28 mouse cellular contexts compared by ENCODE assay signal in the genomic region with DNA sequence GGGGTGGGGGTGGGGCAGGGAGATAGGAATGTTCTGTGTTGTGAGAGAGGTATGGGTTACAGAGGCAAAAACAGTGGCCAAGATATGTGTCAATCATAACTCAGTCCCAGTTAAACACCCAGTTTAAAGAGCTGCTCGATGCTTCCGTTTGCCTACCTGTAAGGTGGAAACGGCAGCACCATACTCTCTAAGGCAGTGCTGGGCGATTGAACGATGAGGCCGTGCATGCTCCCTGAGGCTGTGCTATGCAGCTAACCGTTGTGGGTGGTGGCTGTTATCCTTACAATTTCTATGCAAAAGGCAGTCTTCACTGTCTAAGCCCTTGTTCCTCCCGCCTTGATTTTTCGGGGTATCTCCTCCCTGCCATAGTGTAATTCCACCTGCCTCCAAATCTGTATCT. TPM values are rescaled to one million over a fixed set of nuclear protein-coding genes. Genes with fewer than 3 reads are reported as not detected.
DNase-seq lines count a peak whose midpoint lies in the region; ATAC-seq and TF ChIP-seq lines count a peak whose summit lies in the region.
"Had no signal": no experiment of that assay in that cellular context is flagged by ENCODE, and none has a peak within 500 bp of the region (broad histone marks: within the 10 kb centered on the region; RNA-seq: fewer than 3 reads in every experiment).

No protein-coding gene starts in this region.

- TF ChIP-seq POLR2A in heart, adult 2 months (IDR thresholded peaks at IDR 0.05; ENCODE audit: insufficient read depth, low read depth, low read length): no peak

- TF ChIP-seq CTCF in heart, adult 2 months (IDR thresholded peaks at IDR 0.05): no peak
- no peak for TF ChIP-seq CTCF in liver, postnatal 0 days (IDR thresholded peaks at IDR 0.05; ENCODE audit: low read depth)

- TF ChIP-seq EP300 in heart, adult 2 months (IDR thresholded peaks at IDR 0.05; ENCODE audit: insufficient read depth, low read depth, low read length): no peak
- TF ChIP-seq EP300 in liver, postnatal 0 days (IDR thresholded peaks at IDR 0.05; ENCODE audit: low read depth): no peak

- WGBS in heart, adult 2 months: 94% methylated on average over 9 of the region's 9 CpGs
- 78% methylated on average over 9 of the region's 9 CpGs for WGBS in liver, embryonic 15.5 days (ENCODE audit: insufficient replicate concordance)
- 94% methylated on average over 9 of the region's 9 CpGs for WGBS in liver, embryonic 11.5 days
- WGBS in liver, postnatal 0 days (ENCODE audit: insufficient replicate concordance): 85% methylated on average over 9 of the region's 9 CpGs

- no peaks in the 10 kb centered on the region for H3K27me3 ChIP-seq in heart, adult 2 months (ENCODE audit: control insufficient read depth, insufficient read depth, low read length)
- 0 out of 2 replicates have a peak, but pooled peaks cover 16% of the 10 kb centered on the region for H3K27me3 ChIP-seq in liver, embryonic 15.5 days
- no peaks in the 10 kb centered on the region for H3K27me3 ChIP-seq in liver, embryonic 11.5 days (replicated peaks; ENCODE audit: control insufficient read depth, insufficient read depth, low read length)
- no peaks in the 10 kb centered on the region for H3K27me3 ChIP-seq in liver, postnatal 0 days (ENCODE audit: insufficient read depth, low read length)
- H3K27me3 ChIP-seq: embryonic facial prominence, embryonic 13.5 days; embryonic facial prominence, embryonic 15.5 days; forebrain, embryonic 12.5 days had no signal

- H3K36me3 ChIP-seq in heart, adult 2 months (ENCODE audit: control insufficient read depth, insufficient read depth, low read length): no peaks in the 10 kb centered on the region
- H3K36me3 ChIP-seq in liver, embryonic 15.5 days (replicated peaks): no peaks in the 10 kb centered on the region
- no peaks in the 10 kb centered on the region for H3K36me3 ChIP-seq in liver, embryonic 11.5 days (ENCODE audit: control insufficient read depth, insufficient read depth, low read length)
- no peaks in the 10 kb centered on the region for H3K36me3 ChIP-seq in liver, postnatal 0 days (replicated peaks; ENCODE audit: insufficient read depth, low read length)
- H3K36me3 ChIP-seq: embryonic facial prominence, embryonic 13.5 days; embryonic facial prominence, embryonic 15.5 days; forebrain, embryonic 10.5 days; forebrain, embryonic 12.5 days had no signal

- no peak overlapping the region for H3K9ac ChIP-seq in heart, adult 2 months (ENCODE audit: low read depth, low read length)
- H3K9ac ChIP-seq in liver, embryonic 15.5 days: no peak overlapping the region
- no peak overlapping the region for H3K9ac ChIP-seq in liver, embryonic 11.5 days (ENCODE audit: low read depth, low read length)
- H3K9ac ChIP-seq in liver, postnatal 0 days (replicated peaks): peak overlapping the region; percentile 9
- H3K9ac ChIP-seq: embryonic facial prominence, embryonic 13.5 days; embryonic facial prominence, embryonic 15.5 days; forebrain, embryonic 12.5 days had no signal

- H3K4me1 ChIP-seq in heart, adult 2 months (ENCODE audit: control insufficient read depth, insufficient read depth, low read length): peaks cover 12% of the 10 kb centered on the region
- peaks cover 40% of the 10 kb centered on the region for H3K4me1 ChIP-seq in liver, embryonic 15.5 days (replicated peaks)
- H3K4me1 ChIP-seq in liver, embryonic 11.5 days (replicated peaks; ENCODE audit: control insufficient read depth, insufficient read depth, low read length): peaks cover 12% of the 10 kb centered on the region
- peaks cover 32% of the 10 kb centered on the region for H3K4me1 ChIP-seq in liver, postnatal 0 days (ENCODE audit: insufficient read depth)
- H3K4me1 ChIP-seq: embryonic facial prominence, embryonic 15.5 days; forebrain, embryonic 10.5 days; forebrain, embryonic 12.5 days had no signal

- intact Hi-C loops in heart, adult 2 months (cut with DNase I): no loop called here

- H3K79me2 ChIP-seq in heart, adult 2 months (replicated peaks; ENCODE audit: control insufficient read depth, insufficient read depth, low read length): no peaks in the 10 kb centered on the region

- DNase-seq in heart, adult 11 months: peak; percentile 82
- DNase-seq in heart, adult 2 months: no peak
- no peak for DNase-seq in liver, embryonic 11.5 days (ENCODE audit: low spot score)
- DNase-seq in liver, postnatal 0 days: no peak
- DNase-seq in liver (no peak), A20 (ENCODE audit: low read depth, low spot score) (peak; percentile 80)
- DNase-seq in thymus, postnatal 14 days: no peak
- DNase-seq: adrenal gland, adult 2 months; adrenal gland, postnatal 10 days; adrenal gland, postnatal 25 days; cerebellum, adult 11 months; cerebellum, adult 18-20 months; cerebellum, adult 8-10 months; cerebellum, adult 9-11 months; cerebellum, postnatal 14 days; cerebellum, postnatal 36 days; embryo, embryonic 11 days had no signal

- no peak overlapping the region for H3K27ac ChIP-seq in heart, adult 2 months
- no peak overlapping the region for H3K27ac ChIP-seq in liver, embryonic 15.5 days (replicated peaks)
- no peak overlapping the region for H3K27ac ChIP-seq in liver, embryonic 11.5 days (ENCODE audit: low read depth, low read length)
- peak overlapping the region; percentile 96 for H3K27ac ChIP-seq in liver, postnatal 0 days (ENCODE audit: low read depth)
- H3K27ac ChIP-seq: embryonic facial prominence, embryonic 13.5 days; embryonic facial prominence, embryonic 15.5 days; forebrain, embryonic 10.5 days; forebrain, embryonic 12.5 days had no signal

- H3K4me3 ChIP-seq in heart, adult 2 months: no peak overlapping the region
- no peak overlapping the region for H3K4me3 ChIP-seq in liver, embryonic 15.5 days (replicated peaks)
- H3K4me3 ChIP-seq in liver, embryonic 11.5 days (ENCODE audit: low read depth, low read length): no peak overlapping the region
- peak overlapping the region; percentile 19 for H3K4me3 ChIP-seq in liver, postnatal 0 days (ENCODE audit: low read depth, low read length)
- H3K4me3 ChIP-seq: embryonic facial prominence, embryonic 13.5 days; embryonic facial prominence, embryonic 15.5 days; erythroblast, embryonic 14.5 days; forebrain, embryonic 10.5 days; forebrain, embryonic 12.5 days had no signal

- H3K4me2 ChIP-seq in liver, embryonic 15.5 days: peak overlapping the region; percentile 11; the same call in 1 of the 2 replicates
- no peak overlapping the region for H3K4me2 ChIP-seq in liver, embryonic 11.5 days
- H3K4me2 ChIP-seq in liver, postnatal 0 days (ENCODE audit: low read depth, low read length): peak overlapping the region; percentile 55
- H3K4me2 ChIP-seq: embryonic facial prominence, embryonic 13.5 days; embryonic facial prominence, embryonic 15.5 days; forebrain, embryonic 12.5 days had no signal

- no peaks in the 10 kb centered on the region for H3K9me3 ChIP-seq in liver, embryonic 15.5 days (replicated peaks)
- no peaks in the 10 kb centered on the region for H3K9me3 ChIP-seq in liver, embryonic 11.5 days (ENCODE audit: control insufficient read depth, low read length)
- no peaks in the 10 kb centered on the region for H3K9me3 ChIP-seq in liver, postnatal 0 days (ENCODE audit: low read length)
- H3K9me3 ChIP-seq: embryonic facial prominence, embryonic 13.5 days; embryonic facial prominence, embryonic 15.5 days; forebrain, embryonic 10.5 days; forebrain, embryonic 12.5 days had no signal

- ATAC-seq in liver, embryonic 15.5 days (ENCODE audit: insufficient read depth): no peak
- ATAC-seq in liver, embryonic 11.5 days (replicated peaks; ENCODE audit: low FRiP score): no peak
- no peak for ATAC-seq in liver, postnatal 0 days
- ATAC-seq: forebrain, embryonic 14.5 days had no signal

RNA-seq across cellular contexts. Expression of a gene that starts 6.6 kb away (rescaled TPM):
- 100 to 1,000 TPM; 216 to 349 TPM for total RNA-seq in heart, adult 2 months (2021)
- 272 and 285 TPM in 2 replicates for polyA plus RNA-seq in heart, adult 2 months (2012; rRNA removed)
- 139 and 161 TPM in 2 replicates for polyA plus RNA-seq in liver, embryonic 15.5 days (2015; fragmentation: Nextera tagmentation; extraction: Ambion mirVana)
- 110 and 115 TPM in 2 replicates for polyA plus RNA-seq in liver, embryonic 11.5 days (2014; fragmentation: Nextera tagmentation; extraction: Ambion mirVana)
- 250 and 269 TPM in 2 replicates for polyA plus RNA-seq in liver, postnatal 0 days (2015; fragmentation: Nextera tagmentation; extraction: Ambion mirVana)

RNA-seq across cellular contexts. Expression of a gene that starts 50.7 kb away (rescaled TPM):
- under 1 TPM; 0.16 to 0.39 TPM for total RNA-seq in heart, adult 2 months (2021)
- 0.20 and 0.39 TPM in 2 replicates for polyA plus RNA-seq in heart, adult 2 months (2012; rRNA removed)
- 0.15 and 0.37 TPM in 2 replicates for polyA plus RNA-seq in liver, embryonic 15.5 days (2015; fragmentation: Nextera tagmentation; extraction: Ambion mirVana)
- not detected in 2 replicates for polyA plus RNA-seq in liver, embryonic 11.5 days (2014; fragmentation: Nextera tagmentation; extraction: Ambion mirVana)
- polyA plus RNA-seq in liver, postnatal 0 days (2015; fragmentation: Nextera tagmentation; extraction: Ambion mirVana): 0.99 and 1.4 TPM in 2 replicates
- total RNA-seq: common myeloid progenitor, adult 5-6 weeks; MEL had no signal
- polyA plus RNA-seq: adrenal gland, adult 2 months; C2C12; embryonic facial prominence, embryonic 11.5 days; erythroblast, embryonic 14.5 days; forebrain, embryonic 10.5 days; forebrain, embryonic 12.5 days; forebrain, embryonic 14.5 days had no signal

RNA-seq across cellular contexts. Expression of a gene that starts 54.5 kb away (rescaled TPM):
- 1 to 10 TPM; 2.3 to 3.7 TPM for total RNA-seq in heart, adult 2 months (2021)
- 3.7 and 4.9 TPM in 2 replicates for polyA plus RNA-seq in heart, adult 2 months (2012; rRNA removed)
- polyA plus RNA-seq in liver, embryonic 15.5 days (2015; fragmentation: Nextera tagmentation; extraction: Ambion mirVana): 0.35 and 0.62 TPM in 2 replicates
- polyA plus RNA-seq in liver, embryonic 11.5 days (2014; fragmentation: Nextera tagmentation; extraction: Ambion mirVana): not detected in 2 replicates
- polyA plus RNA-seq in liver, postnatal 0 days (2015; fragmentation: Nextera tagmentation; extraction: Ambion mirVana): 0.82 and 1.3 TPM in 2 replicates
- total RNA-seq: MEL had no signal

Comparison
In these comparisons a context has a peak if more than half of its experiments do, and no peak if none do; other contexts are left out.
1. DNase-seq: peak in heart, adult 11 months (single experiment) and A20 (single experiment); none in heart, adult 2 months (0 of 2), liver, embryonic 11.5 days (single experiment), liver, postnatal 0 days (single experiment), liver (single experiment) and thymus, postnatal 14 days (single experiment).